26 mouse cellular contexts compared by ENCODE assay signal in genomic region chr4:34719421-34719820, GRCm38 (mm10). TPM values are rescaled to one million over a fixed set of nuclear protein-coding genes. Genes with fewer than 3 reads are reported as not detected.
DNase-seq lines count a peak whose midpoint lies in the region; ATAC-seq lines count a peak whose summit lies in the region.
"Had no signal": no experiment of that assay in that cellular context is flagged by ENCODE, and none has a peak within 500 bp of the region (broad histone marks: within the 10 kb centered on the region; RNA-seq: fewer than 3 reads in every experiment).

No protein-coding gene starts in this region.

- intact Hi-C loops in heart, postnatal 36 days (cut with DNase I), result no loop called here

- no peak overlapping the region for H3K9ac ChIP-seq in liver, embryonic 11.5 days (ENCODE audit: low read depth, low read length)

- no peak overlapping the region for H3K4me3 ChIP-seq in heart, embryonic 10.5 days
- no peak overlapping the region for H3K4me3 ChIP-seq in liver, embryonic 11.5 days (ENCODE audit: low read depth, low read length)

- no peaks in the 10 kb centered on the region for H3K4me1 ChIP-seq in heart, embryonic 10.5 days
- no peaks in the 10 kb centered on the region for H3K4me1 ChIP-seq in liver, embryonic 11.5 days (replicated peaks; ENCODE audit: control insufficient read depth, insufficient read depth, low read length)

- H3K36me3 ChIP-seq in heart, embryonic 10.5 days, result no peaks in the 10 kb centered on the region
- H3K36me3 ChIP-seq in liver, embryonic 11.5 days (ENCODE audit: control insufficient read depth, insufficient read depth, low read length), result no peaks in the 10 kb centered on the region
- H3K36me3 ChIP-seq: G1E had no signal

- 92% methylated on average over 12 of the region's 12 CpGs for WGBS in heart, embryonic 10.5 days
- 93% methylated on average over 12 of the region's 12 CpGs for WGBS in liver, embryonic 11.5 days

- no peak for ATAC-seq in liver, embryonic 11.5 days (replicated peaks; ENCODE audit: low FRiP score)
- ATAC-seq: activated CD4-positive, CD25-positive, alpha-beta regulatory T cell, adult 4 months; CD4-positive, CD25-positive, alpha-beta regulatory T cell, adult 4 months; Patski had no signal

- no peak overlapping the region for H3K4me2 ChIP-seq in liver, embryonic 11.5 days

- H3K27ac ChIP-seq in heart, embryonic 10.5 days, result no peak overlapping the region
- H3K27ac ChIP-seq in liver, embryonic 11.5 days (ENCODE audit: low read depth, low read length), result no peak overlapping the region

- H3K9me3 ChIP-seq in heart, embryonic 10.5 days, result peaks cover 8% of the 10 kb centered on the region; the same call in 1 of the 2 replicates
- H3K9me3 ChIP-seq in liver, embryonic 11.5 days (ENCODE audit: control insufficient read depth, low read length), result peaks cover 6% of the 10 kb centered on the region; the same call in 1 of the 2 replicates

- no peaks in the 10 kb centered on the region for H3K27me3 ChIP-seq in heart, embryonic 10.5 days (ENCODE audit: insufficient read depth, poor library complexity, severe bottlenecking)
- no peaks in the 10 kb centered on the region for H3K27me3 ChIP-seq in liver, embryonic 11.5 days (replicated peaks; ENCODE audit: control insufficient read depth, insufficient read depth, low read length)
- H3K27me3 ChIP-seq: CH12.LX, Patski had no signal

- peak; percentile 80 for DNase-seq in heart, adult 11 months
- no peak for DNase-seq in heart, postnatal 36 days
- peak; percentile 63 for DNase-seq in heart, embryonic 10.5 days (ENCODE audit: low spot score)
- no peak for DNase-seq in heart, postnatal 4 days
- peak; percentile 15 for DNase-seq in liver, embryonic 11.5 days (ENCODE audit: low spot score)
- DNase-seq in liver, result no peak
- DNase-seq: adrenal gland, adult 2 months; adrenal gland, adult 8-10 months; adrenal gland, postnatal 10 days; adrenal gland, postnatal 14 days; adrenal gland, postnatal 25 days; adrenal gland, postnatal 36 days; cerebellum, adult 11 months; cerebellum, adult 11-12 months; cerebellum, adult 18-20 months had no signal

RNA-seq across cellular contexts. Expression of gene Cfap206, which starts 10.6 kb away (rescaled TPM):
- under 1 TPM in 1 of 2 experiments, not detected in 1; 0.19 TPM for total RNA-seq in heart, postnatal 36 days (2021)
- polyA plus RNA-seq in heart, embryonic 10.5 days (2016; fragmentation: Nextera tagmentation; extraction: Ambion mirVana), result 0.05 TPM in 1 of 2 replicates, not detected in the other
- under 1 TPM; 0.29 to 0.54 TPM for total RNA-seq in heart, postnatal 4 days (2021)
- 0.13 TPM in 1 of 2 replicates, not detected in the other for polyA plus RNA-seq in liver, embryonic 11.5 days (2014; fragmentation: Nextera tagmentation; extraction: Ambion mirVana)
- total RNA-seq: adrenal gland, postnatal 25 days; CH12.LX; MEL had no signal
- polyA plus RNA-seq: activated CD4-positive, CD25-positive, alpha-beta regulatory T cell, adult 4 months; adrenal gland, adult 2 months; CD4-positive, CD25-positive, alpha-beta regulatory T cell, adult 4 months; G1E had no signal

RNA-seq across cellular contexts. Expression of gene Slc35a1, which starts 32.2 kb away (rescaled TPM):
- total RNA-seq in heart, postnatal 36 days (2021), result 10 to 100 TPM; 13.0 to 14.2 TPM
- polyA plus RNA-seq in heart, embryonic 10.5 days (2016; fragmentation: Nextera tagmentation; extraction: Ambion mirVana), result 53.0 and 58.0 TPM in 2 replicates
- total RNA-seq in heart, postnatal 4 days (2021), result 10 to 100 TPM; 23.3 to 23.5 TPM
- 40.1 and 42.8 TPM in 2 replicates for polyA plus RNA-seq in liver, embryonic 11.5 days (2014; fragmentation: Nextera tagmentation; extraction: Ambion mirVana)

RNA-seq across cellular contexts. Expression of gene Gm136, which starts 36.6 kb away (rescaled TPM):
- not detected for total RNA-seq in heart, postnatal 36 days (2021)
- not detected in 2 replicates for polyA plus RNA-seq in heart, embryonic 10.5 days (2016; fragmentation: Nextera tagmentation; extraction: Ambion mirVana)
- not detected for total RNA-seq in heart, postnatal 4 days (2021)
- polyA plus RNA-seq in liver, embryonic 11.5 days (2014; fragmentation: Nextera tagmentation; extraction: Ambion mirVana), result not detected in 2 replicates
- total RNA-seq: adrenal gland, adult 18-20 months; adrenal gland, adult 2 months; adrenal gland, adult 8-10 months; adrenal gland, postnatal 10 days; adrenal gland, postnatal 14 days; adrenal gland, postnatal 25 days; adrenal gland, postnatal 36 days; adrenal gland, postnatal 4 days; CH12.LX; ES-E14; G1E; MEL had no signal
- polyA plus RNA-seq: activated CD4-positive, CD25-positive, alpha-beta regulatory T cell, adult 4 months; adrenal gland, adult 2 months; brain, embryonic 14.5 days; C2C12; CD4-positive, CD25-positive, alpha-beta regulatory T cell, adult 4 months; G1E; Patski had no signal

RNA-seq across cellular contexts. Expression of gene Smim8, which starts 58.8 kb away (rescaled TPM):
- 10 to 100 TPM; 61.3 to 62.0 TPM for total RNA-seq in heart, postnatal 36 days (2021)
- polyA plus RNA-seq in heart, embryonic 10.5 days (2016; fragmentation: Nextera tagmentation; extraction: Ambion mirVana), result 39.0 and 47.7 TPM in 2 replicates
- total RNA-seq in heart, postnatal 4 days (2021), result 10 to 100 TPM; 35.5 to 38.4 TPM
- polyA plus RNA-seq in liver, embryonic 11.5 days (2014; fragmentation: Nextera tagmentation; extraction: Ambion mirVana), result 42.9 and 45.0 TPM in 2 replicates

Comparison
In these comparisons a context has a peak if more than half of its experiments do, and no peak if none do; other contexts are left out.
1. DNase-seq: peak in heart, adult 11 months (single experiment), heart, embryonic 10.5 days (single experiment) and liver, embryonic 11.5 days (single experiment); none in heart, postnatal 36 days (0 of 2), heart, postnatal 4 days (single experiment) and liver (single experiment).